Mouse (Mus musculus): Measurements from ENCODE around the gene Ldb2.

Gene Ldb2

DNA sequence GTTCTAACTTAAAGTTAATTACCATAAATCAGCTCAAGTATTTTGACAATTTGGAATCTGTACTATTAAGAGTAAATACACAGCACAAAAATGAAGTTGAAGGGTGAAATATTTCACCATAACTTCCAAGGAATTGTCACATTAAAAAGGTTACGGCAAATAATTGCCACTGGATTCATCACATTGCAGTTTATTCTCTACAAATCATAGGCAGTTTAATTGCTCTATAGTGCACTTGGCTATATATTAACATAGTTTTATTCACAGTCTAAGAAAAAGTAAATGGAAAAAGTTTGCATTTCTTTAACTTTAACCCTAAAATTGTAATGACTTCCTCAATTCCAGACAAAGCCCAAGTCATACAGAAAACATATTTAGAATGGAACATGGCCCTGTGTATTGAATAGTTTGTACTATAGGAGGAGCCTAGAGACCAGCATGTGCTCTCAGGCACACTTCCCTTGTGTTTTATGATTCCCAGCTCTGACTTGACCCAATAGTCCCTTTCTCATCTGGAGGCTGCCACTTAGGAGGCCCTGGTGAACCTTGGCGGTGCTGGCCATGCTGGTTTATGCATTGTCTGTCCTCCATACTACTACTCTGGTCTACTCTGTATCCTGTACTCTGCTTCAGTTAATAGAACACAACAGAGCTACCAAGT lies 255.9 kb downstream of the Ldb2 start:
- in situ Hi-C loops (cut with MboI) = no loop called here

DNA sequence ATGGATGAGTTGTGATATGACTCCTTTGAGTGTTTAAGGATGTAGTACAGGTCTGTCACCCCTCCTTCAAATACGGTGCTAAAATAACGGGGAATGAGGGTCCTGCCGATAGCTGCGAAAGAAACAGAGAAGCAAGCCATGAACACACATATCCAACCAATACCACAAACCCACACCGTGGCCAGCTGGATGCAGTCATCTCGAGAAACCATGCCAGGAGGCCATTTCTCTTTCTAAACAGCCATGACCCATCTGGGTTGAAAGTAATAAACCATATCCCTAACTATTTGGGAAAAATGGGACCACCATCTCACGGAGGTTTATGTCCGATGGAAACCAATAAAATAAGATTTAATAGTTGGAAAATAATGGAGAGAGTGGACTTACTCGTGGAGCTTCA lies 257.7 kb downstream of the Ldb2 start:
- in situ Hi-C loops (cut with MboI) = no loop called here

- in situ Hi-C loops (cut with MboI) = no loop called here
Observed at GRCm38 (mm10) chr5:44538687-44539086, 260.8 kb downstream of the Ldb2 start.

GRCm38 (mm10) chr5:44538000-44538395 lies 261.5 kb downstream of the Ldb2 start:
- in situ Hi-C loops (cut with MboI) = no loop called here

GRCm38 (mm10) chr5:44537316-44537999 lies 262.0 kb downstream of the Ldb2 start:
- in situ Hi-C loops (cut with MboI) = no loop called here

DNA sequence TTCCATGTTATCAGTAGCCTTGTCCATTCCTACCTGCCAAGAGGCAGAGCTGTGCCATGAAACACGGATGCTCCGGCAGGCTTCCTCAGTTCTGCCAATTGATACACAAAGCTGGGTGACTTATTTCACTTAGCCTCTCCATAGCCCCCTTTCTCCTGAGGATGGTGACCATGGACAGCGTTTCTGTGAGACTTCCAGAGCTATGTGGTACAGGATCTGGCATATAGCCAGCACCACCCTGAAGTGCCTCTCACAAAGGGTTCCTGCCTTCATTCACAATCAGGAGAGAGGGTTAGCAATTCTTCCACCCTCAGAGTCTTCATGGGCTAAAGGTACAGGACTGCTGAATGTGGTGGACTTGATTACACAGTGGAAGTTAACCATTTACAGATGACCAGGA lies 270.0 kb downstream of the Ldb2 start:
- in situ Hi-C loops (cut with MboI) = no loop called here

GRCm38 (mm10) chr5:44529001-44529400 lies 270.5 kb downstream of the Ldb2 start:
- in situ Hi-C loops (cut with MboI) = no loop called here

- in situ Hi-C loops (cut with MboI) = no loop called here
Observed at GRCm38 (mm10) chr5:44505221-44505620, 294.3 kb downstream of the Ldb2 start.

DNA sequence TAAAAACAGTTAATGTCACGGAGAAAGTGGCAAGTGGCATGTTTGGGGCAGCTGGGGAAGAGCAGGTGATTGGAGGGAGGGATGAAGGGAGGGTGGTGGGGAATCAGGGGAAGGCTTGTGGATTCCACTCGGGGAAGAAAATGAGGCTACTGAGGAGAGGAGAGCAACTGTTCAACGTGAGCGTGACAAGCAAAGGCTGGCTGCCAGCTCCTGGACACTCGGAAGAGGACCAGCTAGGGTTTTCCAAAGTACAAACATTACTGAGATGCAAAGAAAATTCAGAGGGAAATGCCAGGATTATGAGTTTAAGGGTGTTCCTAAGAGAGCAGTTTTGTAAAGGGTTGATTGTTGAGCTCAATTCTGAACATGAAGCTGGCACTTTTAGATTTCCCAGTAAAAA lies 294.7 kb downstream of the Ldb2 start:
- in situ Hi-C loops (cut with MboI) = no loop called here

DNA sequence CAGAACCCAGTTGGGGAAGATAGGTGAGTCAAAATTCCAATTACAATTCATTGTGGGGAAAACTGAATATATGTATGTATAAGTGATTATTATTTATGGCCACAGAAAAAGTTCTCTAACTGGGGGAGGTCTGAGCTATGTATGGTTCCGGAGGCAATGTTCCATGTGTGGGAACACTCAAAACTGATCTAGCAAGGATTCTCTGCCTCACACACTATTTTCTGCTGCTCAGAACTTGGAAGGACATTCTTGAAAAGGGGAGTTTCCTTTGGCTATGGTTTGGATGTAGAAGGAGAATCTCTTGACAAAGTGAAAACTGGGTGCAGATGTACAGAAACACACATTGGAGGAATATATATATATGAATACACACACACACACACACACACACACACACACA lies 301.3 kb downstream of the Ldb2 start:
- in situ Hi-C loops (cut with MboI) = no loop called here

GRCm38 (mm10) chr5:44496854-44497253 lies 302.6 kb downstream of the Ldb2 start:
- in situ Hi-C loops (cut with MboI) = no loop called here

DNA sequence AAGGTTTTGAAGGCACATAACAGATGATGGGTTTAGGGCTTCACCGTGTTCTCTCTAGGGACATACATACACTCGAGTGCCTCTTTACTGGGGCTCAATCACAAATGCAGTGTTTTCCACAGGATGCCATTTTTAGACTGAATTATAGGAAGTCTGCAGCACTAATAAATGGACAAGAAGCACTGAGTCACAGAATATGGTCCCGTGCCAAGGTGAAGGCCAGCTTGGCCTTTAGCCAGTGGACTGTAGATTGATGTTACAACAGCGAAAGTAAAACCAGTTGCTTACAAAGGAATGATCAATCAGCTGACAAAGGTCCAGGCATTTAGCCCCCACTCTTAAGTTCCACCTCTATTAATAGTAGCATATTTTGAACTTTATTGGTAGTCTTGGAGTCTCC lies 304.4 kb downstream of the Ldb2 start:
- in situ Hi-C loops (cut with MboI) = no loop called here

GRCm38 (mm10) chr5:44494133-44494532 lies 305.3 kb downstream of the Ldb2 start:
- in situ Hi-C loops (cut with MboI) = no loop called here

- in situ Hi-C loops (cut with MboI) = no loop called here
Observed at GRCm38 (mm10) chr5:44491526-44491925, 308.0 kb downstream of the Ldb2 start.

DNA sequence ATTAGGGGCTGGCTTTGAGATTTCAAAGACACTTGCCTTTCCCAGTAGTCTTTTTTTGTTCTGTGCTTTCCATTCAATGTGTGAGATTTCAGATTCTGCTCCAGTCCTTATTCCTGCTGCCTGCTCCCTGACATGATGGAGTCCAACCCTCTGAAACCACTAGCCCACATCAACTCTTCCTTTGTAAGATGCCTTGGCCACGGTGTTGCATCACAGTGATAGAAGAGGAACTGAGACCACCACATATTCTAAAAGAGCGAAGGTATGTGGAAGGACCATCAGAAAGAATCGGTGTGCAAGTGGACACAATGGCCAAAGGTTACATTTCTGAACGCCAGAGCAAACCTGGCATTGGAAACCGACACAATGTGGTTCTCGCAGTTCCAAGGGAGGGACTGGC lies 309.0 kb downstream of the Ldb2 start:
- in situ Hi-C loops (cut with MboI) = no loop called here

DNA sequence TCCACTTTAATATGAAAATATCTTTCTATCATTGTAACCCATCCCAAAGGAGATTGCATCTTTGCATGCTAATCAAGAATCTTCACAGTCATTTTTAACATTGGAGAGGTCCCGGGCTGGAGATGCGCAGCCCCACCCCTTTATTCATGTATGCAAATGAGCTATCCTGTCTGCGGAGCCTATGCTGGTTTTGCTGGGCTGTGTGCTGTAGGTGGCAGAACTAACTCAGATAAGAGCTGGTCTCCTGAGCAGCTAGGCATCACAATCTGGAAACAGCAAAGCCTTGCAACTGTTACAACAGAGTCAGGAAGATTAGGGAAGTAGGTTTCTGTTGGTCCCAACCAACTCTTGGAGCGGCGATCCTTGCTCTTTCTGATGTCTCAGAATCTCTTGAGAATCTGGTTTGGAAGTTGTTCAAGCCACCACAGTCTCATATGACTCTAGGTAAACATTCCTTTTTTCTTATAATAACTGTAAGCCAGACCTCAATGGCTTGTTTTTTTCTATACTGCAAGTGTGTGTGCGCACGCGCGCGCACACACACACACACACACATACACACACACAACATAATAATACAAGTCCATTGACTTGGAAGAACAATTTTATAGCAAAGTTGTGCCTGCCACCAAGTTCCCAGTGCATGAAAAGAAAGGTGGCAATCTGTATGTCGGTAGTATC lies 315.9 kb downstream of the Ldb2 start:
- in situ Hi-C loops (cut with MboI) = no loop called here

DNA sequence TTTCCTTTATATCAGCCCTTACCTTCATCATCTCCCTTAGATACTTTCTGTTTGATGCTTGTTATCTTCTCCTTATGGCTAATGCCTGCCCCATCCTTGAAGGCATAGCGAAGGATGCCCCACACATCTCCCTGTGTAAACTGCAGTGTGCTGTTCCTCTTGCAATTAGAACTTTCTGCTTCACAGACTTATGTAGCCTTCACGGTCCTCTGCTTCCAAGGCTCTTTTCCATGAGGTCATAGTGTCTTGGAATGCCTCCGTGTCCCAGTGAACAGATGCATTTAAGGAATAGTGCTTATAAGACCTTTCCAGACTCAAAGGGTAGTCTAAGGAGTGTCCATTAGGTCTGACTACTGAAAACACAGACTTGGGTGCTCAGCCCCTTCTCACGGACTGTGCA lies 318.1 kb downstream of the Ldb2 start:
- in situ Hi-C loops (cut with MboI) = no loop called here

DNA sequence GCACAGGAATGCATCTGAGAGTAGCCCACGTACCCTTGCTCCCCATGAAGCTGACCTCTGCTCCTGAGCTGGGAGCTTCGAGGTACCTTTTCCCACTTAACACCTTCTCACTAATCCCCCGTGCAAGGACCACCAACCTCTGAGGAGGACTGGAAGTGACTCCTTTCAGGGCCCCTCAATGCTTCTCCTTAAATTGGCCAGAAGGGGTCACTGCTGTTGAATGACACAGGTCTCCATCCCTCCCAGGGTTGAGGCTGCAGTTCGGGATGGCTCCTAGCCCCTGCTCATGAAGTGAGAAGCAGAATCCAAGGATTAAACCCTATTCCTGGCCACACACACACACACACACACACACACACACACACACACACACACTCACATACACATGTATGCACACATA lies 323.1 kb downstream of the Ldb2 start:
- in situ Hi-C loops (cut with MboI) = no loop called here

- in situ Hi-C loops (cut with MboI) = no loop called here
Observed at GRCm38 (mm10) chr5:44475543-44475942, 323.9 kb downstream of the Ldb2 start.

- in situ Hi-C loops (cut with MboI) = no loop called here
Observed at GRCm38 (mm10) chr5:44473857-44474762, 325.4 kb downstream of the Ldb2 start.

GRCm38 (mm10) chr5:44465238-44465637 lies 334.2 kb downstream of the Ldb2 start:
- in situ Hi-C loops (cut with MboI) = no loop called here
